Mouse (Mus musculus): ENCODE measurements at regions not wholly inside any gene's neighbourhood (a gene's known extent, or its start where the extent isn't known, plus 50 kb on each side); places are given as distances from the start of the nearest gene placed in this dataset.

GRCm38 (mm10) chr10:12146942-12147537 lies 722.1 kb downstream of the Utrn start:
- no peak for ATAC-seq (ENCODE audit: low FRiP score, low TSS enrichment)
- Histone ChIP-seq H3K4me3 (ENCODE audit: low read depth, low read length) (no peak overlapping the region), H3K27me3 (ENCODE audit: control insufficient read depth, insufficient read depth, low read length) (no peaks in the 10 kb centered on the region), H3K36me3 (ENCODE audit: control insufficient read depth, insufficient read depth, low read length) (no peaks in the 10 kb centered on the region), H3K9ac (ENCODE audit: low read length) (no peak overlapping the region), H3K9me3 (ENCODE audit: control insufficient read depth, low read length) (no peaks in the 10 kb centered on the region), H3K4me2 (replicated peaks; ENCODE audit: low read depth) (no peak overlapping the region), H3K4me1 (replicated peaks; ENCODE audit: control insufficient read depth, insufficient read depth) (no peaks in the 10 kb centered on the region), H3K27ac (replicated peaks) (no peak overlapping the region)
- 85% methylated on average over 9 of the region's 9 CpGs for WGBS
- TF ChIP-seq CTCF (IDR thresholded peaks at IDR 0.05; ENCODE audit: low read depth) (no peak), EP300 (optimal IDR thresholded peaks at IDR 0.05) (no peak)
- DNase-seq (ENCODE audit: low spot score), result no peak

GRCm38 (mm10) chr10:12170243-12170642 lies 698.9 kb downstream of the Utrn start:
- Histone ChIP-seq H3K9ac (ENCODE audit: low read length) (no peak overlapping the region), H3K4me3 (ENCODE audit: low read depth, low read length) (no peak overlapping the region), H3K27me3 (ENCODE audit: control insufficient read depth, insufficient read depth, low read length) (no peaks in the 10 kb centered on the region), H3K27ac (replicated peaks) (no peak overlapping the region), H3K9me3 (ENCODE audit: control insufficient read depth, low read length) (no peaks in the 10 kb centered on the region), H3K4me2 (replicated peaks; ENCODE audit: low read depth) (no peak overlapping the region), H3K4me1 (replicated peaks; ENCODE audit: control insufficient read depth, insufficient read depth) (no peaks in the 10 kb centered on the region), H3K36me3 (ENCODE audit: control insufficient read depth, insufficient read depth, low read length) (no peaks in the 10 kb centered on the region)
- no peak for ATAC-seq (ENCODE audit: low FRiP score, low TSS enrichment)
- DNase-seq (ENCODE audit: low spot score), result no peak
- TF ChIP-seq CTCF (IDR thresholded peaks at IDR 0.05; ENCODE audit: low read depth) (no peak), EP300 (optimal IDR thresholded peaks at IDR 0.05) (no peak)
- 78% methylated on average over 3 of the region's 3 CpGs for WGBS

- H3K9ac ChIP-seq (ENCODE audit: low read length), result no peak overlapping the region
- H3K4me3 ChIP-seq (ENCODE audit: low read depth, low read length), result no peak overlapping the region
- H3K4me1 ChIP-seq (replicated peaks; ENCODE audit: control insufficient read depth, insufficient read depth), result no peaks in the 10 kb centered on the region
- no peaks in the 10 kb centered on the region for H3K27me3 ChIP-seq (ENCODE audit: control insufficient read depth, insufficient read depth, low read length)
- H3K27ac ChIP-seq (replicated peaks), result no peak overlapping the region
- DNase-seq (ENCODE audit: low spot score) (no peak), ATAC-seq (ENCODE audit: low FRiP score, low TSS enrichment) (no peak)
- H3K36me3 ChIP-seq (ENCODE audit: control insufficient read depth, insufficient read depth, low read length), result no peaks in the 10 kb centered on the region
- TF ChIP-seq CTCF (IDR thresholded peaks at IDR 0.05; ENCODE audit: low read depth) (no peak), EP300 (optimal IDR thresholded peaks at IDR 0.05) (no peak)
- H3K9me3 ChIP-seq (ENCODE audit: control insufficient read depth, low read length), result no peaks in the 10 kb centered on the region
- no peak overlapping the region for H3K4me2 ChIP-seq (replicated peaks; ENCODE audit: low read depth)
- WGBS, result 62% methylated on average over 14 of the region's 14 CpGs
These were observed 694.9 kb downstream of the Utrn start for GRCm38 (mm10) chr10:12174200-12174818.

DNA sequence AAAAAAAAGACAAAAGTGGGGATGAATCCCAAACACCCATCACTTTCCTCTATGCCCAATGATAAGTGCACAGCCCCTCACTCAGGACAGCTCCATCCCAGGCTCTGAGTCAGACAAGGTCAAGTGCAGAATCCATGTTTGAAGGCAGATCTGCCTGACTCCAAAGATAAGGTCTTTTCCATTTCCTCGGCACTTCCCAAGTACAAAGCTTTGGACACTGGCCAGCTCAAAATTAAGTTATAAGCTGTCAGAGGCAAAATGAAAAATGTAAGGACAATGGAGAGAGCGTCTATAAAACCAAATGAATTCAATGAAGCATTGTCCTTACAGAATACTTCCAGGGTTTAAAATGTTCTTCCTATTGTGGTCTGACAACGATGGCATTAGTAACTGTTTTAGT lies 694.0 kb downstream of the Utrn start:
- no peak for DNase-seq (ENCODE audit: low spot score)
- ATAC-seq (ENCODE audit: low FRiP score, low TSS enrichment), result no peak
- TF ChIP-seq EP300 (optimal IDR thresholded peaks at IDR 0.05) (no peak), CTCF (IDR thresholded peaks at IDR 0.05; ENCODE audit: low read depth) (no peak)
- no peaks in the 10 kb centered on the region for H3K9me3 ChIP-seq (ENCODE audit: control insufficient read depth, low read length)
- H3K4me3 ChIP-seq (ENCODE audit: low read depth, low read length), result no peak overlapping the region
- no peaks in the 10 kb centered on the region for H3K4me1 ChIP-seq (replicated peaks; ENCODE audit: control insufficient read depth, insufficient read depth)
- H3K36me3 ChIP-seq (ENCODE audit: control insufficient read depth, insufficient read depth, low read length), result no peaks in the 10 kb centered on the region
- no peak overlapping the region for H3K9ac ChIP-seq (ENCODE audit: low read length)
- WGBS, result 41% methylated on average over 3 of the region's 3 CpGs
- no peaks in the 10 kb centered on the region for H3K27me3 ChIP-seq (ENCODE audit: control insufficient read depth, insufficient read depth, low read length)
- H3K4me2 ChIP-seq (replicated peaks; ENCODE audit: low read depth), result no peak overlapping the region
- H3K27ac ChIP-seq (replicated peaks), result no peak overlapping the region

DNA sequence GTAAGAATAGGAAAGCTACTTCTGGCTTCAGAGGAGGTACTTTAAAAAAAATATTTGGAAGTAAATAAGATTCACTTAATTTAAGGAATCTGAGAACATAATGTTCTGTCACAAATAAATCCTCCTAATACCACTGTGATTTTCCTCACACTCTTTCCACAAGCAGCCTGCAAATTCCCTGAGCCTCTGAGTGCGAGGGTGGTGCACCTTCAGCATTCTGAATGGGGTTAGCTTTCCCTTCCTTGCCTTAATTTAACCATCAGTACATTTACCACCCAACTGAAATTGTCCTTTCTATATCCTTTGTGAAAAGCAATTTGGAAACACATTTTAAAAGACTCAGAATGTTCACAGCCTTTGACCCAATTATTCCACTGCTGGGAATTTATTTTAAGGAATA lies 691.7 kb downstream of the Utrn start:
- DNase-seq (ENCODE audit: low spot score) (no peak), ATAC-seq (ENCODE audit: low FRiP score, low TSS enrichment) (no peak)
- Histone ChIP-seq H3K27ac (replicated peaks) (no peak overlapping the region), H3K4me1 (replicated peaks; ENCODE audit: control insufficient read depth, insufficient read depth) (no peaks in the 10 kb centered on the region), H3K4me3 (ENCODE audit: low read depth, low read length) (no peak overlapping the region), H3K36me3 (ENCODE audit: control insufficient read depth, insufficient read depth, low read length) (no peaks in the 10 kb centered on the region), H3K9me3 (ENCODE audit: control insufficient read depth, low read length) (no peaks in the 10 kb centered on the region), H3K4me2 (replicated peaks; ENCODE audit: low read depth) (no peak overlapping the region), H3K27me3 (ENCODE audit: control insufficient read depth, insufficient read depth, low read length) (no peaks in the 10 kb centered on the region), H3K9ac (ENCODE audit: low read length) (no peak overlapping the region)
- TF ChIP-seq CTCF (IDR thresholded peaks at IDR 0.05; ENCODE audit: low read depth) (no peak), EP300 (optimal IDR thresholded peaks at IDR 0.05) (no peak)
- WGBS, result 71% methylated on average over 1 of the region's 1 CpGs

DNA sequence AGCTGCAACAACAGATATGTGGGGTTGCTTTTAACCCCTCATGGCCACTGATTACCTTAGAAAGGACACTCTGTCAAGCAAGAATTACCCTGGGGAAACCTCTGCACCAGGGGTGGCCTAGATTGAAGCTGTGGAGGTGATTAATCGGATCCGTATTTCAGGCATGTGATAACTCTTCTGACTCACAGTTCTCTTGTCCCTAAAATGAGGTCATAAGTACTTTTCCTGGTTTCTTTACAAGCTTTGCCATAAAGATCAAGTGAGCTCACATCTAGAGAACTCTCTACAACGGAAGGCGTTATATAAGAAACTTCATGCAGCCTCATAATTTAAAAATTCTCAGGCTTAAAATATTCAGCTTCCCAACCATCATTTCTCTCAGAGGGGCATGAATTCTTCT lies 688.2 kb downstream of the Utrn start:
- no peaks in the 10 kb centered on the region for H3K27me3 ChIP-seq (ENCODE audit: control insufficient read depth, insufficient read depth, low read length)
- no peaks in the 10 kb centered on the region for H3K4me1 ChIP-seq (replicated peaks; ENCODE audit: control insufficient read depth, insufficient read depth)
- H3K4me2 ChIP-seq (replicated peaks; ENCODE audit: low read depth), result no peak overlapping the region
- H3K27ac ChIP-seq (replicated peaks), result no peak overlapping the region
- H3K4me3 ChIP-seq (ENCODE audit: low read depth, low read length), result no peak overlapping the region
- no peak overlapping the region for H3K9ac ChIP-seq (ENCODE audit: low read length)
- H3K9me3 ChIP-seq (ENCODE audit: control insufficient read depth, low read length), result no peaks in the 10 kb centered on the region
- no peaks in the 10 kb centered on the region for H3K36me3 ChIP-seq (ENCODE audit: control insufficient read depth, insufficient read depth, low read length)
- ATAC-seq (ENCODE audit: low FRiP score, low TSS enrichment) (no peak), DNase-seq (ENCODE audit: low spot score) (no peak)
- 82% methylated on average over 4 of the region's 4 CpGs for WGBS
- no peak for TF ChIP-seq CTCF (IDR thresholded peaks at IDR 0.05; ENCODE audit: low read depth)
- TF ChIP-seq EP300 (optimal IDR thresholded peaks at IDR 0.05), result no peak

Measured in stomach, postnatal 0 days (tissue).